Mouse (Mus musculus): ENCODE results near the gene Fndc4.
A peak's percentile ranks its signal among the peaks of the same experiment; 100 is the strongest.

The Fndc4 gene

GRCm38 (mm10) chr5:31257616-31258015 lies 38.3 kb downstream of the Fndc4 start:
- no peak for DNase-seq (ENCODE audit: low read depth, low spot score)

- DNase-seq (ENCODE audit: low read depth, low spot score) = peak; percentile 31
Observed at GRCm38 (mm10) chr5:31255971-31256370, 39.9 kb downstream of the Fndc4 start.

- DNase-seq (ENCODE audit: low read depth, low spot score) = no peak
Observed at GRCm38 (mm10) chr5:31255381-31255780, 40.5 kb downstream of the Fndc4 start.

GRCm38 (mm10) chr5:31254901-31255300 lies 41.0 kb downstream of the Fndc4 start:
- DNase-seq (ENCODE audit: low read depth, low spot score) = no peak

GRCm38 (mm10) chr5:31254452-31254851 lies 41.4 kb downstream of the Fndc4 start:
- DNase-seq (ENCODE audit: low read depth, low spot score) = no peak

- DNase-seq (ENCODE audit: low read depth, low spot score) = no peak
Observed at GRCm38 (mm10) chr5:31253806-31254205, 42.1 kb downstream of the Fndc4 start.

GRCm38 (mm10) chr5:31252795-31253545 lies 42.9 kb downstream of the Fndc4 start:
- no peak for DNase-seq (ENCODE audit: low read depth, low spot score)

GRCm38 (mm10) chr5:31252151-31252550 lies 43.7 kb downstream of the Fndc4 start:
- no peak for DNase-seq (ENCODE audit: low read depth, low spot score)

- peak; percentile 72 for DNase-seq (ENCODE audit: low read depth, low spot score)
Observed at GRCm38 (mm10) chr5:31251541-31252101, 44.3 kb downstream of the Fndc4 start, which contains the start of gene Krtcap3. TSS of gene Krtcap3 (plus strand) at chr5:31251691.

- no peak for DNase-seq (ENCODE audit: low read depth, low spot score)
Observed at GRCm38 (mm10) chr5:31250716-31251115, 45.2 kb downstream of the Fndc4 start.
